Mouse (Mus musculus) forebrain, embryonic 14.5 days (tissue): ENCODE data around the gene Tsc22d4. TPM values are rescaled to one million over a fixed set of nuclear protein-coding genes. Genes with fewer than 3 reads are reported as not detected.
"Not testable (repeated sequence)": the region's sequence is repeated elsewhere in the genome, so short reads cannot be mapped to it uniquely, and the experiment has no call there.

Source experiments
- ATAC-seq: fragments of 200-750 bp; cut with Nextera tagmentation; 2 replicates; pipeline ENCODE4 v1.8.0; 2017; ENCODE audit warnings: mild to moderate bottlenecking, moderate library complexity
- DNase-seq: peaks from one replicate; pipeline ENCODE4 v3.0.0-alpha.2; 2015; ENCODE audit warnings: low spot score
- H3K27ac ChIP-seq: fragments of 300-500 bp; sonication (generic); 2 replicates; pipeline ENCODE4 v1.5.1; 2014; ENCODE audit warnings: low read depth, mild to moderate bottlenecking, control low read depth, low read length, moderate library complexity
- H3K27me3 ChIP-seq: fragments of 300-500 bp; sonication (generic); replicated peaks from 2 replicates; pipeline ENCODE4 v1.6.1; 2014; ENCODE audit warnings: low read length, control low read depth, mixed read lengths; ENCODE audit not compliant: control insufficient read depth, insufficient read depth
- H3K36me3 ChIP-seq: fragments of 300-500 bp; sonication (generic); 2 replicates; pipeline ENCODE4 v1.6.1; 2014; ENCODE audit warnings: low read length, control low read depth; ENCODE audit not compliant: control insufficient read depth, insufficient read depth
- H3K4me1 ChIP-seq: fragments of 300-500 bp; sonication (generic); 2 replicates; pipeline ENCODE4 v1.6.1; 2014; ENCODE audit warnings: antibody characterized with exemption, low read length, control low read depth; ENCODE audit not compliant: control insufficient read depth, insufficient read depth
- H3K4me2 ChIP-seq: fragments of 300-500 bp; sonication (generic); 2 replicates; pipeline ENCODE4 v1.6.1; 2014; ENCODE audit warnings: mild to moderate bottlenecking, control low read depth, low read length
- H3K4me3 ChIP-seq: fragments of 300-500 bp; sonication (generic); 2 replicates; pipeline ENCODE4 v1.5.1; 2014; ENCODE audit warnings: low read depth, low read length, control low read depth
- H3K9ac ChIP-seq: fragments of 300-500 bp; sonication (generic); 2 replicates; pipeline ENCODE4 v1.6.1; 2014; ENCODE audit warnings: mild to moderate bottlenecking, low read length, control low read depth, moderate library complexity
- H3K9me3 ChIP-seq: fragments of 300-500 bp; sonication (generic); replicated peaks from 2 replicates; pipeline ENCODE4 v1.6.1; 2016; ENCODE audit warnings: low read length, control low read depth, mixed read lengths; ENCODE audit not compliant: control insufficient read depth
- WGBS: fragments of 180-500 bp; shearing (Covaris S2); extraction: QIAGEN DNeasy Blood & Tissue Kit; methylation state at CpG from one replicate; pipeline ENCODE4 v1.1.7; 2014; 5-methylcytosine and 5-hydroxymethylcytosine counted together
- polyA plus RNA-seq: library from polyadenylated mRNA; unstranded; fragments of >200 nt; fragmentation: Nextera tagmentation; extraction: Ambion mirVana; gene quantifications from 2 replicates; pipeline ENCODE4 v1.2.1, GENCODE M21; 2014

Tsc22d4 gene
- polyA plus RNA-seq, 1 experiment from 2014 or later: 52.3 TPM

DNA sequence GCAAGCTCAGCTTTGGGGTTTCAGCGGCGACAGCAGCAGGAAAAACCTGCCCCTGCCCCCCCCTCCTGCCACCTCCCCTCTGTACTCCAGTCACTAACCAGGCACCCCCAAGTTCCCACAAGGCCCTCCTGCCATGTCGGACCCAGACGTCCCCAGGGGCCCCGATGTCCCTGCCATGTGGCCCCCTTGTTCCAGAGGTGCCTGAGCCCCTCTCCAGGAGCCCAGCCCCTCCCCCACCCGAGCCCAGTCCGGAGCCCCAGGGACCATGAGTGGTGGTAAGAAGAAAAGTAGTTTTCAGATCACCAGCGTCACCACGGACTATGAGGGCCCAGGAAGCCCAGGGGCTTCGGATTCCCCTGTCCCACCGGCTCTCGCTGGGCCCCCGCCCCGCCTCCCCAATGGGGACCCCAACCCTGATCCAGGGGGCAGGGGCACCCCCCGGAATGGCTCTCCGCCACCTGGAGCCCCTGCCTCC lies 1.4 kb downstream of the Tsc22d4 start:
- Histone ChIP-seq H3K27ac (peak overlapping the region; percentile 91), H3K36me3 (peaks cover 9% of the 10 kb centered on the region), H3K4me2 (peak overlapping the region; percentile 99), H3K27me3 (no peaks in the 10 kb centered on the region), H3K9me3 (no peaks in the 10 kb centered on the region), H3K4me1 (peaks cover 7% of the 10 kb centered on the region), H3K4me3 (peak overlapping the region; percentile 64), H3K9ac (peak overlapping the region; percentile 63)
- no peak for ATAC-seq
- WGBS: 2% methylated on average over 14 of the region's 16 CpGs
- DNase-seq: no peak

DNA sequence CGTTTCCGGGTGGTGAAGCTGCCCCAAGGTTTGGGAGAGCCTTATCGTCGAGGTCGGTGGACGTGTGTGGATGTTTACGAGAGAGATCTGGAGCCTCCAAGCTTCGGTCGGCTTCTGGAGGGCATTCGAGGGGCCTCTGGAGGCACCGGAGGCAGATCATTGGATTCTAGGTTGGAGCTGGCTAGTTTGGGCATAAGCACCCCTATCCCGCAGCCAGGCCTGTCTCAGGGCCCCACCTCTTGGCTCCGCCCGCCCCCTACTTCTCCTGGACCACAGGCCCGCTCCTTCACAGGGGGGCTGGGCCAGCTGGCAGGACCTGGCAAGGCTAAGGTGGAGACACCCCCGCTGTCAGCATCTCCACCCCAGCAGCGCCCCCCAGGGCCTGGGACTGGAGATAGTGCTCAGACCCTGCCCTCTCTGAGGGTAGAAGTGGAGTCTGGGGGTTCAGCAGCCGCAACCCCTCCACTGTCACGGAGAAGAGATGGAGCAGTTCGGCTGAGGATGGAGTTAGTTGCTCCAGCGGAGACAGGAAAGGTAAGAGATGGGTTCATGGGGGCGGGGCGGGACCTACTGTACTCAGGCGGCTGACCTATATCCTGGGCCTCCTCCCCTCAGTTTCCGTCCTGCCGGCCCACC lies 1.9 kb downstream of the Tsc22d4 start:
- DNase-seq: no peak
- peak overlapping the region; percentile 64 for H3K4me3 ChIP-seq
- H3K9ac ChIP-seq: peak overlapping the region; percentile 63
- no peaks in the 10 kb centered on the region for H3K9me3 ChIP-seq
- peaks cover 7% of the 10 kb centered on the region for H3K4me1 ChIP-seq
- 6% methylated on average over 26 of the region's 26 CpGs for WGBS
- ATAC-seq: no peak
- peak overlapping the region; percentile 91; the same call in 1 of the 2 replicates for H3K27ac ChIP-seq
- H3K27me3 ChIP-seq: no peaks in the 10 kb centered on the region
- H3K4me2 ChIP-seq: peak overlapping the region; percentile 99
- H3K36me3 ChIP-seq: peaks cover 15% of the 10 kb centered on the region

DNA sequence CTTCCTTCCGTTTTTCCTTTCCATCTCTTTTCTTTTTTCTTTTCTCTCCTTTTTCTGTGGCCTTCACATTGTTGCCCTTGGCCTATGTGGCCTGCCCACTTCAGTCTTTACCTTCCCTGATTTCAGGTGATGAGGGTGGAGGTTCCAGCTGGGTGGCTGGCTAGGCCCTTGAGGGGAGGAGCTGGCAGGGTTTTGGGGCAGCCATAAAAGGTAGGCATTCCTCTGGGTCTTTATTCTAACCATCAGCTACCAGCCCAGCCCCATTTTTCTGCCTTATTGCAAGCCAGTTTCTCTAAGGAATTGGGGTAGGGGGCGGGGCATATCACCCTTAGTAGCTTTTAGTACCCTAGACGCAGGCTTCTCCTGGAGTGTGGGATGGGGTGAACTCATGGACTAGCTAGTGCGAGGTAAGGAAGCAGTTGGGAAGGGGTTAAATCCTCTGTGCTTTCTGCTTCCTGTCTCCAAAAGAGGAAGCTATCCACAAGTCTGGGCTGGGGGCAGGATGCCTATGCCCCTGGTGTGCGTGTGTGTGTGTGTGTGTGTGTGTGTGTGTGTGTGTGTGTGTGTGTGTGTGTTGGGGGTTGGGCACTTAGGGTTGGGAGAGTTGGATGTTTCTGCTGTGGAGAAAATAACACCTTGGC lies 2.7 kb downstream of the Tsc22d4 start:
- no peak for ATAC-seq
- Histone ChIP-seq H3K4me1 (peaks cover 7% of the 10 kb centered on the region), H3K36me3 (peaks cover 21% of the 10 kb centered on the region), H3K9ac (0 out of 2 replicates have a peak overlapping the region, but pooled peaks have one; percentile 33), H3K27ac (0 out of 2 replicates have a peak overlapping the region, but pooled peaks have one; percentile 1), H3K9me3 (no peaks in the 10 kb centered on the region), H3K27me3 (no peaks in the 10 kb centered on the region), H3K4me2 (peak overlapping the region; percentile 99), H3K4me3 (peak overlapping the region; percentile 64)
- 48% methylated on average over 5 of the region's 5 CpGs for WGBS
- DNase-seq: no peak

DNA sequence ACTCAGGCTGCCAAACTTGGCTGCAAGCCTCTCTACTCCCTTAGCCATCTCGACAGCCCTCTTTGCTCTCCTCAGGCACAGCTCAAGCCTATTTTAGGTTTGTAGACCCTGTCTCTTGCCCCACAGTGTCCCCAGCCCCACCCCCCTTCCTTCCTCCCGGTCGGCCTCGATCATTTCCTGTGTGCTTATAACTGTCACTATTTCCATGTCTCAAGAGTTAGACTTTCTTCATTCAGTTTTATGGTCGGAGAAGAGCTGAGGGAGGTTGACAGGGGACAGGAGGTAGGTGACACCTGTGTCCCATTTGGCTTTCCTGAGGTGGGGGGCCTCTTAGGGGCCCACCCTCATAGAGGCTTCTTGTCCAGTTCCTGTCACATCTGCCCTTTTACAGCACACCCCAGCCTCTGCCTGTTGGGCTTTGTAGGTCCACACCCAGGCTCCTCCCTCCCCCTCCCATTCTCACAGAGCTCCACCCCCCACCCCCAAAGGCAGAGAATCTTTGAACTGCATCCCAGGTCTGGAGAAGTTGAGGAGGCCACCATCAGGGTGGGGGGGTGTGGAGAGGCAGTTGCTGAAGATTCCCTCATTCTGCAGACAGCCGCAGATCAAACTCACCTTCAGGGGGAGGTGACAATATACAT lies 3.8 kb downstream of the Tsc22d4 start:
- H3K4me3 ChIP-seq: no peak overlapping the region
- H3K27me3 ChIP-seq: no peaks in the 10 kb centered on the region
- no peaks in the 10 kb centered on the region for H3K9me3 ChIP-seq
- WGBS: 80% methylated on average over 6 of the region's 6 CpGs
- peaks cover 32% of the 10 kb centered on the region for H3K36me3 ChIP-seq
- no peak for DNase-seq
- H3K4me2 ChIP-seq: peak overlapping the region; percentile 99; the same call in 1 of the 2 replicates
- no peak overlapping the region for H3K27ac ChIP-seq
- H3K9ac ChIP-seq: no peak overlapping the region
- H3K4me1 ChIP-seq: peaks cover 7% of the 10 kb centered on the region
- no peak for ATAC-seq

DNA sequence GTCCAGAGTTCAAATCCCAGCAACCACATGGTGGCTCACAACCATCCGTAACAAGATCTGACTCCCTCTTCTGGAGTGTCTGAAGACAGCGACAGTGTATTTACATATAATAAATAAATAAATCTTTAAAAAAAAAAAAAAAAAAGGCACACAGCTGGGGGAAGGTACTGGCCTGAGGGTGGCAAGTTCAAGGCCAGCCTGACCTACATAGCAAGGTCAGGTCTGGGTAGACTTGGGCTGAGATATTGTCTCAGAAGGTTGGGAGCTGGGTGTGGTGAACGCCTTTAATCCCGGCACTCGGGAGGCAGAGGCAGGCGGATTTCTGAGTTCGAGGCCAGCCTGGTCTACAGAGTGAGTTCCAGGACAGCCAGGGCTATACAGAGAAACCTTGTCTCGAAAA lies 4.7 kb downstream of the Tsc22d4 start:
- H3K27ac ChIP-seq, H3K9ac ChIP-seq, ATAC-seq, H3K4me1 ChIP-seq, H3K4me2 ChIP-seq, H3K27me3 ChIP-seq, H3K9me3 ChIP-seq, DNase-seq, H3K4me3 ChIP-seq: not testable (repeated sequence)
- WGBS: 97% methylated on average over 7 of the region's 8 CpGs
- H3K36me3 ChIP-seq: peaks cover 33% of the 10 kb centered on the region

DNA sequence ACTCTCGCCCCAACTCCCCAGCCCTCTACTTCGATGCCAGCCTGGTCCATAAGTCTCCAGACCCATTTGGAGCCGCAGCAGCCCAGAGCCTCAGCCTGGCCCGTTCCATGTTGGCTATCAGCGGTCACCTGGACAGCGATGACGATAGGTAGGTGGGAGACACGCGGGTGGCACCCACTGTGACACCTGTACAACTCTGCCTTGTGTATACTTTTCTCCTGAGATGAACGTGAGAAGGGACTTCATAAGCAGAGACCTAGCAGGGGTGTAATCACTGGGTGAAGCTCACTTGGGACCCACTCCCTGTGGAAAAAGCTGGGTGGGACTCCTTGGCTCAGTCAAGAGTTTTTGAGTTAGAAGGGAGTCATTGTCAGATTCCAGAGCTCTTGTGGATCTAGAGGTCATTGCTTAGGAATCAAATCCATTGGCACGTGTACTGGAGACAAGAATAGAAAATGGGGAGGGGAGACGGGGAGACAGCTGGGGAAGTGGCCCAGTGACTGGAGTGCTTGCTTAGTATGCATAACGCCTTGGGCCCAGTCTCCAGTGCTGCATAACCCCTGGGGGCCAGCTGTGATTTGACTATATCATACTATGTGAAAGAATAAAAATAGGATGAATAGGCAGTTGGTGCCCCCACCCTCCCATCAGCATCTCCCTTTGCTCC lies 5.8 kb downstream of the Tsc22d4 start:
- Histone ChIP-seq H3K27me3 (no peaks in the 10 kb centered on the region), H3K9ac (no peak overlapping the region), H3K36me3 (peaks cover 35% of the 10 kb centered on the region), H3K4me3 (no peak overlapping the region), H3K27ac (no peak overlapping the region), H3K4me1 (peaks cover 4% of the 10 kb centered on the region), H3K4me2 (no peak overlapping the region), H3K9me3 (no peaks in the 10 kb centered on the region)
- 90% methylated on average over 13 of the region's 13 CpGs for WGBS
- no peak for DNase-seq
- no peak for ATAC-seq

DNA sequence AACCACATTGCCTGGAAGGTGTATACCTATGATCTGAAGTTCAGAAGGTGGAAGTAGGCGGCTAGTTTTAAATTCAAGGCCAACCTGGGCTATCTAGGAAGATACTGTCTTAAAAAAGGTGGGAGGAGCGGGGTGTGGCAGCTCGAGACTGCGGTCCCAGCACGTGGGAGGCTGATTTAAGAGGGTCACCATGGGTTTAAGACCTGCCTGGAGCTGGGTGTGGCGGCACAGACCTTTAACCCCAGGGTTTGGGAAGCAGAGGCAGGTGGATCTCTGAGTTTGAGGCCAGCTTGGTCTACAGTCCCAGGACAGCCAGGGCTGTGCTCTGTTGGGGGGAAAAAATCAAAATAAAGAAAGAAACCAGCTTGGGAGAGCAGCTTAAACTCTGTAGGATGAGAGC lies 6.5 kb downstream of the Tsc22d4 start:
- Histone ChIP-seq H3K36me3 (peaks cover 35% of the 10 kb centered on the region), H3K9ac (no peak overlapping the region), H3K4me1 (peaks cover 4% of the 10 kb centered on the region), H3K4me3 (no peak overlapping the region), H3K27ac (no peak overlapping the region), H3K27me3 (no peaks in the 10 kb centered on the region), H3K9me3 (no peaks in the 10 kb centered on the region), H3K4me2 (no peak overlapping the region)
- no peak for DNase-seq
- WGBS: 94% methylated on average over 6 of the region's 6 CpGs
- ATAC-seq: no peak

DNA sequence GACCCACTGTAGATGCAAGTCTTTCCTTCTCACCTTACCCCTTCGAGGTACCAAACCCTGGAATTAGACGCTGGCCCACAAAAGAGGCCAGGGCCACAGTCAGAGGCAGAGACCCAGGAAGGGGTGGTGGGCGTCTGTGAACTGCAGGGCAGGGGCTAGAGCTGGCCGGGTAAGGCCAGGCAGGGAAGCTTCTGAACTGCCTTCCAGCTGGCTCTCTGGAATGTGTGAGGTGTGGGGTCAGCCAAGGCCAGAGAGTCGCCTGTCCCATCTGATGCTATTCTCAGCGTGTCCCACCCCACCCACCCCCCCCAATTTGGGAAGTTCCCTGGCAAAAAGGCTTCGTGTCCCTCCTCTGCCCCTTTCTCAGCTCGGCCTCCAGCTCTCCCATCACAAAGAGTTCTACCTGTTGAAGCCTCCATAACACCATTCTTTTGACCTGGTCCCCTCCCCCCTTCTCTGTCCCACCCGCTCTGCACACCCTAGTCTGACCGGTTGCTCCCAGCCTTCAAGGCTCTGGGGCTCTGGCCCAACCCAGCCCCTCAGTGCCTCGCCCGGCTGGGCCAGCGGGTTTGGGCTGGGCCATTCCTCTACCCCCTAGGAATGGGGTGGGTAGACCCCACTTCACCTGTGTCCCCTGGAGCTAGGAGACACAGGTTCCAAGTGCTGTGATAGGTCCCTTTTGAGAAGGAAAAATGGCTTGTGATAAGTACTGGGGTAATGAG lies 7.7 kb downstream of the Tsc22d4 start:
- Histone ChIP-seq H3K9me3 (no peaks in the 10 kb centered on the region), H3K27me3 (no peaks in the 10 kb centered on the region), H3K27ac (no peak overlapping the region), H3K4me2 (no peak overlapping the region), H3K4me1 (peaks cover 15% of the 10 kb centered on the region), H3K9ac (no peak overlapping the region), H3K36me3 (peaks cover 37% of the 10 kb centered on the region), H3K4me3 (no peak overlapping the region)
- DNase-seq: no peak
- WGBS: 86% methylated on average over 12 of the region's 13 CpGs
- no peak for ATAC-seq
